Mouse (Mus musculus): ENCODE data around the gene Npas3. TPM values are rescaled to one million over a fixed set of nuclear protein-coding genes. Genes with fewer than 3 reads are reported as not detected.

The Npas3 gene
- total RNA-seq, 2 experiments from 2014 or later = 2.4 to 3.2 TPM

GRCm38 (mm10) chr12:53869981-53870380 is 621.5 kb downstream of the Npas3 start:
- DNase-seq = no peak

DNA sequence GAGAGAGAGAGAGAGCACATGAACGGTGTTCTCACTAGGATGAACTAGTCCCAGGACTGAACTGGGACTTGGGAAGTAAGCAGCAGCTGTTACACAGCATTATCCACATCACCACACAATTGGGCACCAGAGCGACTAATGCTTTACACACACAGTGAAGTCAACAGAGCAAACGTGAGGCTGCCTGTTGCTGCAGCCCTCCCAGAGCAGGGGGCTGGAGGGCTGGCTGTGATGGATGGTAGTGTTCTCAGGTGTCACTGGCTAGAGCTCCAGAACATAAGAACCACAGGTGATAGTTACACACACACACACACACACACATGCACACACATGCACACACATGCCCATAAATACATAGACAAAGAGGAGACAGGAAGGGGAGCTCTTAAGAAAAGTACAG is 626.7 kb downstream of the Npas3 start:
- DNase-seq = no peak

DNA sequence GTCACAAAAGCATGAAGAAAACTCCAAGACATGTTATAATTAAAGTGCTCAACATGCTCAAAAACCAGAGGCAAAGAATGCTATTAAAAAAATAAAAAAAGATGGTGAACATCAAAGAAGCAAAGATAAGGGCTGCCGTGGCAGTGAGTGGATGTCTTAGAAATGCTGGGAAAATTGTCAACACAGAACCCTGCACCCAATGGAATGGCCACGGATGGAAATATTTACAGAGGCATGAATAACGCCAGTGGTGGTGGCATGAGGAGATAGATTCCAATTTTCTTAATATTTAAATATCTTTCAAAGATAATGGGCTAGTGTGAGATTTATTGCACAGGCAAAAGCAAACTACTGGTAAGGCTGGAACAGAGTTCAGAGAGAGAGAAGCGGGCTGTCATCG is 628.2 kb downstream of the Npas3 start:
- no peak for DNase-seq

DNA sequence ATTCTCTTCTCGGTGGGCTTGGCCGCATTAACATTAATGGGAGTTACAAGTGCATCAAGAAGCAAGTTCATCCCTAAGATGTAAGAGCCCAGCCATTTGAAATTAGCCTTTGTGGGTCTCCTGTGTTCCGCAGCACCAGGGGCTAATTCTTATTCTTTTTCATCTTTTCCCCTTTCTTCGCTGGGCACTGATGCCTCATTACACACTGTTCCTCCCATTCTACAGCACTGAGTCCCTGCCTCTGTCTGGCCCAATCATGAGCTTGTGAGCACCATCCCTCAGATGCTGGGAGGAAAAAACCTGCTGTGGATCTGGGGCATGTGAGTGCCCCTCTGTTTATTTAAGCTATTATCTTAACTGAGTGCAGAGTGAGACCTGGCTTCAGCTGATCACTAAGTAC is 633.2 kb downstream of the Npas3 start:
- no peak for DNase-seq

DNA sequence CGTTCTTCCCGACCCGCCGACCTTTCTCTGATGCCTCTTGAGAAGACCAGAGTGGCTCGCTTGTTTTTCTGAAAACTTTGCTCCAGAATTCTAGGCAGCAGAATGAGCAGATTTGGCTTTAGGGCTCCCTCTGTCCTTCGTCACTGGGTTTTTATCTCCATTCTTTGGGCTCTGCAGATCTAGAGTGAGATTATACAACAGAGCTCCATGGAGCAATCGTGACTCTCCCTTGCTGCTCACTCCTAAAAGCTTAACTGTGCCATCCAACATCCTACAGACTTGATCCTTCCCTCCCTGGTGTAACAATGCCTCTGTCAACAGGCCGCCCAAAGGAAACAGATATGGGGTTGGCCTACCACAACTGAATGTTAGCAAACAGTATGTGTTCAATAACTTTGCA is 634.4 kb downstream of the Npas3 start:
- no peak for DNase-seq

- no peak for DNase-seq
These were observed 640.1 kb downstream of the Npas3 start for GRCm38 (mm10) chr12:53888624-53889023.

DNA sequence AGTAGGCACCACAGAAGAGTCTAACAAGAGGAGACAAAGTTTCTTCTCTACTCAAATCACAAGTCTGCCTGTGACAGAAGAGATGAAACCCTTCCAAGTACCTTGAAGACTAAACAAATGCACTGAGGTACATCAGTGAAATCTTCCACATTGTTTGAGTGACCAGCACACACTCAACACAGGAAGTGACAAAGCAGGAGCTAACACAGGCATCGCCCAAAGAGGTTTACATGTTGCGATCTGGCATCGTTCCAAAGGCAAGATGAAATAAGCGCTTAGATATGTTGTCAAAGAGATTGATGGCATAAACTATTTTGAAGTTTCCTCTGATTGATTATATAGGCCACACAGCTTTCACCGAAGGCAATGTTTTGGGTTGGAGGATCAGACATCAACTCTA is 647.4 kb downstream of the Npas3 start:
- no peak for DNase-seq

DNA sequence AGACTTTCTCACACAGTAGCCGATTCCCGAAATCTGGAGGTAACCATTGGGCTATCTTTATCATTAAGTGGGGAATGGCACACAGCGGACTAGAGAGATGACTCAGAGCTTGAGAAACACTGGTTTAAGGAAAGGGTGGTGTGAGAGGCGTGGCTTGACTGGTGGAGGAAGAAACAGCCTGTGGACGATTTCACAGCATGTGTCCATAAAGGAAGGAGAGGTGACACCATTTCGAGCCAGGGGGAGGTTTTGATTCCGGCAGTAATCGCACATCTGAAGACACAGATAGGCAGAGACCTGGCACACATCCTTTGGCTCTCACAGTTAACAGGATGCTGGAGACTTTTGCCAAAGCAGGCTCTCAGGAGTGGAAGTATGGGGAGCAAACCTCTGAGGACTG is 660.3 kb downstream of the Npas3 start:
- DNase-seq = no peak

GRCm38 (mm10) chr12:53910192-53910591 is 661.7 kb downstream of the Npas3 start:
- no peak for DNase-seq

DNA sequence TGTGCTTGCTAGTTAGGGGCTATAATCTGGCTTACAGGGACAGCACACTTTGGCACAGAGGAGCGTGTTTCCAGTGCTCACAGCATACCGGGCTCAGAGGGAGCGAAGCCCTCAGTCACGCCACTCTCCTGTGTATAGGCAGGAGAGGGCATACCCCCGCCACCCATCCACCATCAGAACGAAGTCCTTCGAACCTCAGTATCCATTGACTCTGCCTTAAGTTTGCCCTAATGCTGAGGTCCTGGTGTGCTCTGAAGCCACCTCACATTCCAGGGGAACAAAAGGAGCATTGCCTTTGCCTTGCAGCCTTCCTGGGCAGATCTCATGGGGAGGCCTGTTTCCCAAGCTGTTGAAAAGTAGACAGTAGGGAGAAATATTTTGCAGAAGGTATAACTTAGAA is 673.7 kb downstream of the Npas3 start:
- no peak for DNase-seq

DNA sequence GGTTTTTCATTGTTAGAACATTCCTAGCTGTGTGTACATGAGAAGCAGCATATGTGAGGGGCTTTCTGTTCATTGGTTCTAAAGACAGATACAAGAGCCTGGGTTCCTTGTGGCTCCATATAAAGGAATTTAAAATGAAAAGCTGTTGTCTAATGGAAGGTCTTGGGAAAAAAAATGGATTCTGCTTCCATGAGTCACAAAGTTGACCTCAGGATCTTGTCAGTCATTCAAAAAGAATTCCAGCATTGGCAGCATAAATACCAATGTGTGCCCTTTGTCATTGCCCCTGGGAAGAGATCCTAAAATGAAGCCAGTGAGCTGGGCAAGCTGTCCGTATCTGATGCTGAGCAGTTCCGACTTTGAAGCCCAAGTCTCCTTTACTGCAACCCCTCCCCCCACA is 700.3 kb downstream of the Npas3 start:
- DNase-seq = no peak

- no peak for DNase-seq
These were observed 713.5 kb downstream of the Npas3 start for GRCm38 (mm10) chr12:53962004-53962403.

- DNase-seq = no peak
These were observed 715.1 kb downstream of the Npas3 start for GRCm38 (mm10) chr12:53963534-53963933.

- DNase-seq = no peak
These were observed 721.1 kb downstream of the Npas3 start for GRCm38 (mm10) chr12:53969378-53970174.

DNA sequence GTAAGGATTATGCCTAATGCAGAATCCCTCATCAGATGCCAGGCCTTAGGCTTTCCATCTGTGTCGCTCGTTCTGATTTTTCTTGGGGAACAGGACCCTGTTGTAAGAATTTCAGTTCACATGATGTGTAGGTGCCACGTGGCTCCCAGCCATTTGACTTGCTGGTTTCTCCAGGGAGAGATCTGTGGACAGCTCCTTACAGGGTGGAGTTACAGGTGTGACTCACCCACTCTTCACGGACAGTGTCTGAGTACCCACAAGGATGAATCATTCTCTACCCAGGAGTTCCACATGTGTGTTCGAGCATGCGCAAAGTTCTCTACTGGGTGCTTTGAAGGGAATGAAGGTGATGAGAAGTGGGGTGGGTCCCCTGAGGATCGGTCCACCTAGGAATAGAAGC is 722.2 kb downstream of the Npas3 start:
- DNase-seq = no peak

GRCm38 (mm10) chr12:53973414-53973813 is 724.9 kb downstream of the Npas3 start:
- DNase-seq = no peak

DNA sequence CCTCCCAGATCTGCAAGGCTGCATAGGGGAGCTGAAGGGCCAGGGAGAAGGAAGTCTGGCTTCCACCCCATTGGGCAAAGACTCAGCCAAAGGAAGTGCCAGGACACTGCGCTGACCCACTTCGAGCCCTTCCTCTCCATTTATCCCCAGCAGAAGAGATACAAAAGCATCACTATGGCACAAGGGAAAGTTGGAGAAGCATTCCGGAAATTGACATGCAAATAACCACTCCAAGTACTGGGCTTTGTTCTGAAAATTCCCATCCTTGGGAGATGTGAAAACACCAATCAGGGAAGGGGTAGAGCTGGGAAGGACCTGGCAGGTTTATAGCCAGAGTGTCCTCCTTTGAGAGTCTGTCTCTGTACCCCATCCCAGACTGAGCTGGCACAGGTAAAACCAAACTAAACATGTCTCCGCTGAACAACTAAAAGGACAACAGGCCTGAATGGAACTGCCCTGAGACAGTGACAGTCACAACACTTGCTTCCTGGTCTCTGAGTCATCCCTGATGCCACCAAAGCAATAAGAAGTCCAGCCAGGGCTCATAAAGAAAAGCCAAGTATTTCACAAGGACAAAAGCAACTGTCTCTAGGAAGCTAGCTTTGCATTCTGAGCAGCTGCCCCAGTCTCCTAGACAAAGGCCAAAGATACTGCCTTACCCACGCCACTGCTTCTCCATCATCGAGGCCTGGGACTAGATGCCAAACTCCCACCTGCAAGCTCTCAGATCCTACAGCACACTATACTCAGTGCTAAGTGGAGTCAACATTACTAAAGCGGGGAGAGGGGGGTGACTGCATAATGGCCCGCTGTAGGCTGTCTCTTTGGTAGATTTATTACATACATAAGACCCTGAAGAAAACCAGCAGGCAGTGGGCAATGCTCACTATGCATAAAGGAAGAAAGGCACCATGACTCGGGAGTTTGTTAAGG is 733.4 kb downstream of the Npas3 start:
- no peak for DNase-seq

GRCm38 (mm10) chr12:53983946-53984345 is 735.5 kb downstream of the Npas3 start:
- no peak for DNase-seq

DNA sequence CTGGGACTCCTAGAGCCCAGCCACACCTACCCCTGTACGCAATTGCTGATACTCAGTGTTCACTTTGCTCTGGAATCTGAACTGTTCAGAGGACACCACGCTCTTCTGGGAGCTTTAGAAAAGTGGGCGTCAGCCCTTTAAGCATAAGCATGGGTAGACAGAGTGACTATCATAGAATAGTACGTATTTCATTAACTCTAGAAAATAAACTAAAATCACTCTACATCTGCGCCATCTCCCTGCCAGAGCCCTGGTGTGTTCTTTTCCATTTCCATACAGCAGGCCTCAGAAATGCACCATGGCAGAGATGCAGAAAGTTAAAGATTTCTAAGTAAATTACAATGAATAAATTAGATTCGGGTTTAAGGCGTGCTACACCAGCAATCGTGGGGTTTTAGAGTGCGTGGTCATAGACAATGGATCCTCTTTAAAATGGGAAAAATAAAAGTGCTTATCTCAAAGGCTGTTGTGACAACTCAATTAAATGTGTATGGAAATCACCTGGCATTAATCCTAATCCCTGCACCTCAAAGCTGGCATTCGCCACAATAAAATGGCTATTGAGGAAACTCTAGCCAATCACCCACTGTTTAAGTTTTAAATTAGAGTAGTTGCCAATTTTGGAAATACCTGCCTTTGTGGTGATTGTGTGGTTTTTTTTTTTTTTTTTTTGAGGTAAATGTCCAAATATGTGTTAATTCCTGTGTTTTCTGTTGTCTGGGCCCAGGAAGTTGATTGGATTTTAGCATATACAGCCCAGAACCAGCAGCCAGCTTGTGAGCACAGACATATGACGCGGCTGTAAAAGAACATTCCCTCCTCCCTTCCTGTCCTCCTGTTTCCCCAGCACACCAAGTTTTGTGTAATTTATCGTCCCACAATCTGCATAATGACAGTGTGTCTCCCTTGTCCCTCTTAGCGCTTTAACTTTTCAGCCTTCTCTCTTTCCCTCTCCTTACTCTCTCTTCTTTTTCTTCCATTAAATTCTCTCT is 737.7 kb downstream of the Npas3 start:
- no peak for DNase-seq

DNA sequence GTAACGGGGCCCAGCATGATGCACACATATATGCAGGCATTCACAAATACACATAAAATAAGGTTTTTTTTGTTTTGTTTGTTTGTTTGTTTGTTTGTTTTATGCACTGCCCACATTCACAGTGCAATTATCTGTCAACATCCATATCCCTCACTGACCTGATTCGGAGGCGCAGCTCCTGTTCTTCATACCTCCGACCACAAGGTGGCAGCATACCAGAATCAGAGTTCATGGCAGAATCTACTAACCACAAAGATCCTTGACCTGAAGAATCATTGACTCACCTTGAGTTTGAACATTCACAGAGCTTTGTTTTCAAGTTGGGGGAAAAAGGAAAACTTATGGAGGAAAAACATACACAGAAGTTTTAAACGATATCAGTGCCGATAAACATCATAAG is 743.9 kb downstream of the Npas3 start:
- peak; percentile 29 for DNase-seq

- DNase-seq = peak; percentile 42
These were observed 747.2 kb downstream of the Npas3 start for GRCm38 (mm10) chr12:53995710-53996109.

DNA sequence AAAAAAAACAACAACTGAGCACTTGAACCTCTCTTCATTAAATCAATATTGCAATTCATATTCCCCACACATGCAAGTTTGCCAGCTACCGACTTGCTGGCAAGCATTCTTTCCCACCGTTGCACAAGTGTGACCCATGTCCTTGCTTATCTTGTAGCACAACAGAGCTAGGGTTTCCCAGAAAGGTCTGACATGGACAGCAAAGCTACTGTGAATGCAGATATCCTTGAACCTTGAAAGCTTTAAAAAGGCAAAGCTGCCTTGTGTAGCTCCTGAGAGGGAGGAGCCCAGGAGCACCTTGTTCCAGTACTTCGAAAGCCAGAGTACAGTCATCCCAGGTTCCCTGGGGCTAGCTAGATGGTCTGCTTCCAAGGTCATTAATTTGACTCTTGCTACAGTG is 748.7 kb downstream of the Npas3 start:
- no peak for DNase-seq
